Mouse (Mus musculus) layer of hippocampus, adult 2 months (tissue): Measurements from ENCODE around the gene Prkd2. TPM values are rescaled to one million over a fixed set of nuclear protein-coding genes. Genes with fewer than 3 reads are reported as not detected.

Source experiments
- DNase-seq, 2 experiments: peaks; one replicate each; pipeline ENCODE4 v3.0.0; 2022; ENCODE audit warnings: low spot score in 2 of 2
- H3K27ac ChIP-seq: fragments of 200-600 bp; 2 replicates; pipeline ENCODE4 v1.8.1; 2022
- H3K4me3 ChIP-seq: fragments of 200-600 bp; 2 replicates; pipeline ENCODE4 v1.8.1; 2022; ENCODE audit warnings: mild to moderate bottlenecking
- CTCF ChIP-seq: fragments of 200-600 bp; conservative IDR thresholded peaks from 2 replicates; pipeline ENCODE4 v1.8.1; 2022; ENCODE audit warnings: antibody characterized with exemption, mild to moderate bottlenecking, moderate library complexity
- total RNA-seq, 2 experiments: library from RNA; stranded (reverse); gene quantifications; 2 replicates each; pipeline ENCODE4 v1.2.3; 2021

Gene Prkd2
- total RNA-seq, 2 experiments from 2014 or later = 6.5 to 7.3 TPM

DNA sequence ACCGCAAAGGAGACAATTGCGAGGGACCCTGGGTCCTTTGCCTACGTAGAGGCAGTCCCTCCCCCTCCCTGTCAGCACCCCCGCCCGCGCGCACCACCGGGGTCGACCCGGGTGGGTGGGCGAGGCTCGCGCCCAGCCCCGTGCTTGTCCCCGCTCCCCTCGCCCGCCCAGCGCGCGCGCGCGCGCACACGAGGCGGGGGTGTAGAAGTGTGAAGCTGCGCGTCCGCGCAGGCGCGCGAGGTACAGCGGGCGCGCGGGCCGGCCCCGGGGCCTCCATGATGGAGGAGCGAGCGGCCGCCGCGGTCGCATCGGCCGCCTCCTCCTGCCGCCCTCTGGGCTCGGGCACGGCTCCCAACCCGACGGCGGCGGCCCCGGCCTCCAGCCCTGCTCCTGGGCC, 26.6 kb upstream of the Prkd2 start:
- no peak for TF ChIP-seq CTCF
- Histone ChIP-seq H3K4me3 (peak overlapping the region; percentile 98), H3K27ac (peak overlapping the region; percentile 100)
- peak; percentile 56 to 80 for DNase-seq

DNA sequence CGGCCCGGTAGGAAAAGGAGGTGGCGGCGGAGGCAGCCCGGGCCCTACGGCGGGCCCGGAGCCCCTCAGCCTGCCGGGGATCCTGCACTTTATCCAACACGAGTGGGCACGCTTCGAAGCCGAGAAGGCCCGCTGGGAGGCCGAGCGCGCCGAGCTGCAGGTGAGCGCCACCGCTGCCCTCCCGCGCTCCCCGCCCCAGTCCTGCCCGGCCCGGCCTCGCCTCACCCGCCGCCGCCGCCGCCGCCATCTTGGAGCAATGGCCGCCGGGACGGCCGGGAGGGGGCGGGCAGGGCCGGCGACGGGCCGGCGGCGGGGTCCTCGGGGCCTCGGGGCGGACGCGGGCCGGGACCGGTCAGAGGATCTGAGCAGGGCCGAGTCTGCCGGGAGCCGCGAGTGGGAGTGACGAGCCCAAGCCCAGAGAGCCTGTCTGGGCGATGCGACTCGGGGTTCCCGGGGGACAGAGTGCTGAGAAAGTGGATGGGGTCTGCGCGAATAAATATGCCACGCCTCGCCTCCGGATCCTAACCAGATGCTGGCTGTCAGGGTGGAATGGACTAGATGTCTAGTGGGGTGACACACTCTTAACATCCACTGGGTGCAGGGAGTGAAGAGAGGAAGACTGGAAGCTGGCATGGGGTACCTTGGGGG, 26.1 kb upstream of the Prkd2 start, which contains the start of gene Fkrp:
Fkrp (minus strand) TSS at position 258 of the 648 bp plus-strand sequence.
- peak in 1 of 2 experiments; percentile 24 for DNase-seq
- TF ChIP-seq CTCF = 0 out of 2 replicates have a peak, but pooled peaks have one; percentile 3
- H3K27ac ChIP-seq = peak within 1 kb of the TSS; percentile 100
- peak within 1 kb of the TSS; percentile 98 for H3K4me3 ChIP-seq

DNA sequence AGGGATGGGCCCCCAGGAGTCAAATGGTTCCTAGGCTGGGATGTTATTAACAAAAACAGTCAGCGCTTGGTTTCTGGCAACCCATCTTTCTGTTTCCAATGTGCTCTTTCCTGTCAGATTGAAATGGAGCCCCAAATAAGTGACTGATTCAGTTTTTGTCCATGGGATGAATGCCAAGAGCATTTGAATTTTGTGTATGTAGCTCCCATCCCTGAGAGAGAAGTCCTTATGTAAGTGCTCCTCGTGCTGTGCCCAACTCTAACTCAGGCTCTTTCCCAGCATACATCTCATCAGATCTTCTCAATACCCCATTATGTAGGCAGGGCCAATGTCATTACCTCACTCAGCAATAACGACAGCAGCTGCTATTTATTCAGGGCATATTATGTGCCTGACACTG, 25.0 kb upstream of the Prkd2 start:
- peak; percentile 55 to 74 for DNase-seq
- TF ChIP-seq CTCF = no peak
- H3K4me3 ChIP-seq = peak overlapping the region; percentile 98
- H3K27ac ChIP-seq = peak overlapping the region; percentile 100

DNA sequence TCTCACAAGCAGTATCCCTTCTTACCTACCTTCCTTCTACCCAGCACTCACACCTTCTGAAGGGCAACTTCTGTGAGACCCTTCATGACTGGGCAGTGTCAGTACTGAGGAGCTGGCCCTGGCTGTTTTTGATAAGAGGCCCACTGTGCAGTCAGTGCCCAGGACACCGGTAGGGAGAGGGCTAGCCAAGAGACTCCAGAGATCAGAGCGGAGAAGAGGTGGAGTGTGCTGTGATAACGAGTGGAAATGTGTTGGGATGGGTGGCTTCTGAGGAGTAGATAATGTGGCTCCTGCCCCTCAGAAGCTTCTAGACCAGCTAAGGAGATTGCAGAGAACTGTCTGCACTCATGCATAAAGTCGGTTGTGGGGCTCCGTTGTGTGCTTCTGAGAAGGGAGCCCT, 22.9 kb upstream of the Prkd2 start:
- Histone ChIP-seq H3K4me3 (peak overlapping the region; percentile 15; the same call in 1 of the 2 replicates), H3K27ac (peak overlapping the region; percentile 100)
- no peak for TF ChIP-seq CTCF
- DNase-seq = no peak

DNA sequence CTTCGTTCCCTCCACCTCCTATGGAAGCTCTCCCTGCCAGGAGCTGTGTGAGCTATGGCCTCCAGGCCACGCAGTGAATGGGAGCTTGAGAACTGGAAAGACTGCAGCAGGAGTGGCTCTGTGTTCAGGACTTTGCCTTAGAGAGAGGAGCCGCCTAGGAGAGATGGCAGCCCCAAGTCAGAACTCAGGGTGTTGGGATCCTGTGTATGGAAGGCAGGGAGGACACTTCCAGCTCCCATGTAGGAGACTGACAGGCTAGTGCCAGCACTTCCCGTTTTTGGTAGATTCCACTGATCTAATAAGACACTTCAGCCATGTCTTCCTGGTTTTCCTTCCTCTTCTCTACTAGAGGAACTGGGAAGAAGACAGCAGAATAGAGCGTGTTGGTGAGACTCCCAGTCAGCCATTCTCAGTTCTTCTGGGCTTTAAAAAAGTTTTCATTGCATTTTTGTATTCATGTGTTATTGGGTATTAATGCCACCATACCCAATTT, 22.4 kb upstream of the Prkd2 start:
- Histone ChIP-seq H3K27ac (peak overlapping the region; percentile 100), H3K4me3 (peak overlapping the region; percentile 15; the same call in 1 of the 2 replicates)
- TF ChIP-seq CTCF = no peak
- DNase-seq = no peak

DNA sequence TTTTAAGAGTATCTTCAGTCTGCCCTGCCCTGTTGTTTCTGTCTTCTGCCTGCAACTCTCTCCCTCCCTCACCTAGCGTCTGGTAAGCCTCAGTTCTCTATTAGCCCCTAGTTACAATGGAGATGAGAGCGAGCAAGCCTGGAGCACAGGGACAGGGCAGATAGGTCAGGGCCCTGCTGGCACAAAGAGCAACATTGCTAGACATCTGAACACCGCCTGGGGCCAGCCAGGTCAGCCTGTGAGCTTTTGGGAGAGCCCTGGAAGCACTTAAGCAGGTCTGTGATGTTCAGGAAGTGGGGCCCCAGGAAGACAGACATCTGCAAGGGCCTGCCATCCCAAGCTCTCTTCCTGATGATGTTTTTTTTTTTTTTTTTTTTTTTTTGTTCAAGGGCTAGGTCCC, 21.6 kb upstream of the Prkd2 start:
- Histone ChIP-seq H3K27ac (peak overlapping the region; percentile 100), H3K4me3 (peak overlapping the region; percentile 27; the same call in 1 of the 2 replicates)
- no peak for TF ChIP-seq CTCF
- DNase-seq = no peak

DNA sequence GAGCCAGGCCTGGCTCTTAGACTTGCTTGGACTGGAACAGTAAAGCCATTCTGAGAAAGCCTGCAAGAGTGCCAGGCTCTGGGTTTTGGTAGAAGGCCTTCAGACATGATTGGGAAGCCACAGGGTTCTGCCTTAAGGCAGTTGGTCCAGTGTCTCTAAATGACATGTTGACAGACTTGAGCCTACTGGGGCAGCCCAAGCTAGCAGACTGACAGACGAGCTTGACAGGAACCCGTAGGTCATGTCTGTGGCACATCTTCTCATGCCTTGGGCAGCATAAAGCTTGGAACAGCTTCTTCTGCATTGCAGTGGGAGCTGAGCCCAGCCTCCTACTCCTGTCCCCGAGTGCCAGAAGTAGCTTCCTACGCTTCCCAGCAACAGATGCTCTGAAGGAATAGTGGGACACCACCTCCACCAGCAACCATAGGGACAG, 21.0 kb upstream of the Prkd2 start:
- Histone ChIP-seq H3K27ac (peak overlapping the region; percentile 100), H3K4me3 (peak overlapping the region; percentile 27; the same call in 1 of the 2 replicates)
- DNase-seq = peak; percentile 71 to 85
- no peak for TF ChIP-seq CTCF

DNA sequence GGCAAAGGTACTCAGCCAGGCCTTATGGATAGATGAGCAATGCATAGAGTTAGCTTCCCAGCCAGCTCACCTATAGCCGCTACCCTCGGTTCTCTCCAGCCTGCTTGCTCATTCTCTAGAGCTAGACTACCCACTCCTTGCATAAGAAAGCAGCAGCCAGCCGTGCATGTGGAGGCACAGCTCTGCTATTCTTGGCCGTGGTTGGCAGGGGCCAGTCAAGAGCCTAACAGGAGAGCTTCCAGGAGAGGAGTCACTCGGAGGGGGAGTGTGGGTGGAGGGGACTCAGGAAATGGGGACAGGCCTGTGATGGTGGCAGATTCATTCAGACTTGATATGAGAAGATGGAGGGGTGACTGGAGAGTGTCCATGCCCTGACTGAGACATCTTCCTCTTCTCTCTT, 19.0 kb upstream of the Prkd2 start:
- DNase-seq = peak in 1 of 2 experiments; percentile 79
- no peak for TF ChIP-seq CTCF
- H3K27ac ChIP-seq = peak overlapping the region; percentile 100
- peak overlapping the region; percentile 19; the same call in 1 of the 2 replicates for H3K4me3 ChIP-seq

DNA sequence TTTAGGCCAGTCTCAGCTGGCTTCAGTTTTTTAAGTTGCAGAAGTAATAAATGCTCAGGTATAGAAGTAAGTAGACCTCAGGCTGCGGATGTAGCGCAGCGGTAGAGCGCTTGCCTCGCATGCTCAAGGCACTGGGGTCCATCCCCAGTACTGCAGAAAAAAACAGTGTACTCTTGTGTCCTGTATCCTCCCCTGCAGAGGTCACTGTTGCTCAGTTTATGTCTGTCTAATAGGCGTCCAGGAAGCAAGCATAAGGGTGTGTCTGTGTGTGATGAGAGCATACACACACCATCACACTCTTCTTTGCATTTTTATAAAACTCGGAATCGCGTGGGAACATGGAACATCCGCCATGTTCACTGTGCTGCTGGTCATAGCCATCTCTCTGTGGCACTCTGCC, 16.9 kb upstream of the Prkd2 start:
- no peak for DNase-seq
- no peak overlapping the region for H3K4me3 ChIP-seq
- peak; percentile 66 for TF ChIP-seq CTCF
- peak overlapping the region; percentile 100 for H3K27ac ChIP-seq

DNA sequence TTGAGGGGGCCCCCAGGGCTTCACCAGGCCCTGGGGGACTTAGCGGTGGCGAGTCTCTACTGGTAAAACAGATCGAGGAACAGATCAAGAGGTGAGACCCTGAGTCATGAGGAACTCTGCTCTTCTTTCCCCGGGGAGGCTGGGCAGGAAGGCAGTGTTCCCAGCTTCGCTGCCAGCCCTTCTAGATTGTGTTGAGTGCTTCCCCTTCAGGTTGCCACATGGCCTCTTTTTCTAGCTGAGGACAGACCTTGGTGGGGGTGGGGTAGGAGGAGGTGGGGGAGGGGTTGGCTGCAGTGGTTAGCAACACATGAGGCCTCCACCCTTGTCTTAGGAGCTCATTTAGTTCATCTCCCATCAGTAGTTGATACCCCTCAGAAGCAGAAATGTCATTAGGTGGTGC, 16.1 kb upstream of the Prkd2 start:
- Histone ChIP-seq H3K4me3 (no peak overlapping the region; the same call in 1 of the 2 replicates), H3K27ac (peak overlapping the region; percentile 100)
- DNase-seq = no peak
- no peak for TF ChIP-seq CTCF

DNA sequence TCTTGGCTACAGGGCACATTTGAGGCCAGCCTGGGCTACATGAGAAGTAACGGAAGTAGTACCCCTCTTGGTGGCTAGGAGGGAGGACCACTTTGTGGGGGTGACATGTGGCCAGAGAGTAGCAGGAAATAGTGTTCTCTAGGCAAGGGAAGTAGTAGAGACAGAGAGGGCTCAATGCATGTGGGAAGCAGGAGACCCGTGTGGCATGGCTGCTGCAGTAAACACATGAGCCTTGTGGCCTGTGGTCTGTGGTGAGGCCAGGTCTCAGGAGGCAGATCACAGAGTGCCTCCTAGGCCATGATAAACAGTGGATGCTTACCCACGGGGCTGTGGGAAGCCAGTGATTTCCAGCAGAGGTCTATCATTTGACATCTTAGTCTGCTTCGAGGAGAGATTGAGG, 15.4 kb upstream of the Prkd2 start:
- no peak for DNase-seq
- H3K27ac ChIP-seq = peak overlapping the region; percentile 100
- no peak overlapping the region for H3K4me3 ChIP-seq
- no peak for TF ChIP-seq CTCF

DNA sequence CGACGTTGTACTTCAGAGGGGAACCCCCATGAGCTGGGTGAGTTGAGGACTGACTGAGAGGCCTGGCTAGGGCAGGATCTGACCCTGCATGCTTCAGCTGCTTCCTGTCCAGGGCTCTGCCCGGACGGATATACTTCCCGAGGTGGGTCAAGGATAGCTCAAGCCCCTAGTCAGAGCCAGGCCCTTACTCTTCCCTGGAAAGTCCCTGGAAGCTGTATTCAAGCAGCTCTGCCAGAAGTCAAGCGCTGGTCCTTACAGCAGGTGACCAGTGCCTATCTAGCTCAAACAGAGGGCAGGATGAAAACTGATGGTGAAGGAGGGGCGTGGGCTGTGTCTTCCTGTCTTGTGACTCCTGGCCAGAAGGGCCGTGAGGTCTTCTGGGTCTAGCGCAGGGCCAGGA, 12.3 kb upstream of the Prkd2 start:
- no peak for DNase-seq
- no peak for TF ChIP-seq CTCF
- Histone ChIP-seq H3K27ac (peak overlapping the region; percentile 48; the same call in 1 of the 2 replicates), H3K4me3 (no peak overlapping the region)

DNA sequence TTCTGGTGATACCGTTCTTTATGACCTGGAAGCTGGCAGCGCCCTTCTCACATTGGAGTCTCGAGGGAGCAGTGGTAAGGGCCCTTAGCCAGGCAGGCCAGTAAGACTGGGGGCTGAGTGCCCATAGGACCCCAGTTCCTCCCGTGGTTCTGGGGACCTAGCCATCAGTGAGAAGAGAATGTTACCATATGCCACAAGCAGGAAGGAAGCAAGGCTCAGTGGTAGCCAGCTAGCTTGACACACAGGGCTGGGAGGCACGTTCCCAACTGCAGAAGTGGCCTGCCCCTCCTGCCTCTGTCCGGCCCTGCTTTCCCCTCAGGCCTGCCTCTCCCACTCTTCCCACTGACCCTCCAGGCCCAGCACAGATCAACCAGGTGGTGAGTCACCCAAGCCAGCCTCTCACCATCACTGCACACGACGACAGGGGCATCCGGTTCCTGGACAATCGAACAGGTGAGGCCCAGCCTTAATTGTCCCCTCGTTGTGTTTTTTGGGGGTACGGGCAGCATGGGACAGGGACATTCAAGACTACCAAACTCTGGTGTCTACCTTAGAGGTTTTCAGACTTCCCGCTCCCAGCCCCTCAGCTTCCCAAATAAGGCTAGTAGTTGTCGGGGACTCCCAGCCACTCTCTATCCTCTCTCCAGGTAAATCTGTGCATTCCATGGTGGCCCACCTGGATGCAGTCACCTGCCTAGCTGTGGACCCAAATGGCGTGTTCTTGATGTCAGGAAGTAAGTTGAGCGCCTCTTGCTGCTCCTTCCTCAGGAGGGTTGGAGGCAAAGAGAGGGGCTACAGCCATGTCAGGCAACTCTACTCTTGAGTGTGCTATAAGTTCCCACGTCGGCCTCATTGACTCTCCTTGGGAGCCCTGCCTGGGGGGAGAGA, 4.5 kb upstream of the Prkd2 start:
- TF ChIP-seq CTCF = no peak
- no peak for DNase-seq
- Histone ChIP-seq H3K4me3 (no peak overlapping the region), H3K27ac (peak overlapping the region; percentile 51; the same call in 1 of the 2 replicates)
